Mouse (Mus musculus) heart, embryonic 15.5 days (tissue): ENCODE results near the gene Fbxo21. TPM values are rescaled to one million over a fixed set of nuclear protein-coding genes. Genes with fewer than 3 reads are reported as not detected.
A peak's percentile ranks its signal among the peaks of the same experiment; 100 is the strongest.

Experiments
- ATAC-seq: fragments of 200-750 bp; cut with Nextera tagmentation; replicated peaks from 2 replicates; pipeline ENCODE4 v1.8.0; 2017; ENCODE audit warnings: low read depth, moderate TSS enrichment; ENCODE audit not compliant: insufficient number of reproducible peaks, insufficient read depth, low FRiP score
- H3K27ac ChIP-seq: fragments of 300-500 bp; sonication (generic); 2 replicates; pipeline ENCODE4 v1.5.1; 2015; ENCODE audit warnings: mild to moderate bottlenecking, inconsistent platforms
- H3K27me3 ChIP-seq: fragments of 300-500 bp; sonication (generic); 2 replicates; pipeline ENCODE4 v1.6.1; 2015; ENCODE audit warnings: inconsistent platforms
- H3K36me3 ChIP-seq: fragments of 300-500 bp; sonication (generic); 2 replicates; pipeline ENCODE4 v1.6.1; 2015; ENCODE audit warnings: mild to moderate bottlenecking, inconsistent platforms
- H3K4me1 ChIP-seq: fragments of 300-500 bp; sonication (generic); replicated peaks from 2 replicates; pipeline ENCODE4 v1.6.1; 2015; ENCODE audit warnings: inconsistent platforms
- H3K4me2 ChIP-seq: fragments of 300-500 bp; sonication (generic); 2 replicates; pipeline ENCODE4 v1.6.1; 2015; ENCODE audit warnings: inconsistent platforms, mild to moderate bottlenecking, moderate library complexity
- H3K4me3 ChIP-seq: fragments of 300-500 bp; sonication (generic); 2 replicates; pipeline ENCODE4 v1.5.1; 2015; ENCODE audit warnings: mild to moderate bottlenecking, inconsistent platforms
- H3K9ac ChIP-seq: fragments of 300-500 bp; sonication (generic); 2 replicates; pipeline ENCODE4 v1.6.1; 2015; ENCODE audit warnings: mild to moderate bottlenecking, inconsistent platforms
- H3K9me3 ChIP-seq: fragments of 300-500 bp; sonication (generic); replicated peaks from 2 replicates; pipeline ENCODE4 v1.6.1; 2016; ENCODE audit warnings: inconsistent platforms
- WGBS: fragments of 180-500 bp; shearing (Covaris S2); methylation state at CpG from one replicate; pipeline ENCODE4 v1.1.7; 2015; ENCODE audit warnings: mixed read lengths; 5-methylcytosine and 5-hydroxymethylcytosine counted together
- polyA plus RNA-seq: library from polyadenylated mRNA; unstranded; fragments of >200 nt; fragmentation: Nextera tagmentation; extraction: Ambion mirVana; gene quantifications from 2 replicates; pipeline ENCODE4 v1.2.1, GENCODE M21; 2015

Fbxo21 gene
- polyA plus RNA-seq, 1 experiment from 2014 or later = 44.8 TPM

GRCm38 (mm10) chr5:117954429-117954828, 22.1 kb upstream of the Fbxo21 start:
- H3K4me2 ChIP-seq = no peak overlapping the region
- H3K4me3 ChIP-seq = no peak overlapping the region
- peaks cover 4% of the 10 kb centered on the region; the same call in 1 of the 2 replicates for H3K27me3 ChIP-seq
- H3K9me3 ChIP-seq = no peaks in the 10 kb centered on the region
- no peaks in the 10 kb centered on the region for H3K36me3 ChIP-seq
- 0 out of 2 replicates have a peak, but pooled peaks cover 2% of the 10 kb centered on the region for H3K4me1 ChIP-seq
- no peak for ATAC-seq
- H3K27ac ChIP-seq = no peak overlapping the region
- no peak overlapping the region for H3K9ac ChIP-seq
- 79% methylated on average over 1 of the region's 1 CpGs for WGBS

DNA sequence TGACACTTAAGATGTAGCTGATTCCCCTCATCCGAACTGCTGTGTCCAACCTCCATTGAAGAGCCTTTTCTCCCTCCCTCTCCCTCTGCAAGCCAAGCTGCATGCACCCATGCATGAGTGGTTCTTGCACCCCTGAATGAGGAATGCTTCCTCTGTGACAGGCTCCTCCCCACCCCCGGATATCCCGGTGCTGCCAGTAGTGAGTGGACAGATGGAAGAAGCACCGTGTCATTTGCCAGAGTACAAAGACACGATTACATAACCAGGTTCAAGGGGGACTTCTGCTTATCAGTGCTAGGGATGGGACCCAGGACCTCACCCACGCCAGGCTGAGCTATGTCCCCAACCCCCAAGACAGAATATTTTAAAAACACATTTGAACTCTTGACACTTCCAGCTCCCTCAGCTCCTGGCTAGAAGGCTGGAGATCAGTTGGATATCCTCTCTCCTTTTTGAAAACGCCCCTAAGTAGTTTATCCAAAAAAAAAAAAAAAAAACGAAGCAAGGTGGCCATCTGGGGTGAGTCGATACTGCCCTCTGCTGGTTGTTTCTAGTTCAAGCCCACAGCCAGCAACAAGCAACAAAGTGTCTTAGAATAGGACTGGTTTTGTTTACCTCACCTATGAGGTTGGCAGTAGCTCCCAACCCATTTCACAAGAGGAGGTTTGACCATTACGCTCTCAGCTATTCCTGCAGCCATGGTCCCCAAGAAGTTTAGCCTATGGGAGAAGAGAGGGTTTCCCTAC, 20.7 kb upstream of the Fbxo21 start:
- H3K4me2 ChIP-seq = no peak overlapping the region
- H3K27ac ChIP-seq = no peak overlapping the region
- peaks cover 4% of the 10 kb centered on the region; the same call in 1 of the 2 replicates for H3K27me3 ChIP-seq
- no peak overlapping the region for H3K9ac ChIP-seq
- H3K4me3 ChIP-seq = no peak overlapping the region
- 28% methylated on average over 10 of the region's 10 CpGs for WGBS
- no peaks in the 10 kb centered on the region for H3K9me3 ChIP-seq
- H3K36me3 ChIP-seq = no peaks in the 10 kb centered on the region
- H3K4me1 ChIP-seq = 0 out of 2 replicates have a peak, but pooled peaks cover 2% of the 10 kb centered on the region
- ATAC-seq = no peak

- Histone ChIP-seq H3K36me3 (no peaks in the 10 kb centered on the region), H3K4me3 (no peak overlapping the region), H3K4me1 (peaks cover 10% of the 10 kb centered on the region), H3K27ac (no peak overlapping the region), H3K9ac (no peak overlapping the region), H3K9me3 (no peaks in the 10 kb centered on the region), H3K27me3 (no peaks in the 10 kb centered on the region), H3K4me2 (0 out of 2 replicates have a peak overlapping the region, but pooled peaks have one; percentile 0)
- WGBS = 24% methylated on average over 9 of the region's 9 CpGs
- ATAC-seq = no peak
These were observed 11.8 kb upstream of the Fbxo21 start for GRCm38 (mm10) chr5:117964750-117965149.

DNA sequence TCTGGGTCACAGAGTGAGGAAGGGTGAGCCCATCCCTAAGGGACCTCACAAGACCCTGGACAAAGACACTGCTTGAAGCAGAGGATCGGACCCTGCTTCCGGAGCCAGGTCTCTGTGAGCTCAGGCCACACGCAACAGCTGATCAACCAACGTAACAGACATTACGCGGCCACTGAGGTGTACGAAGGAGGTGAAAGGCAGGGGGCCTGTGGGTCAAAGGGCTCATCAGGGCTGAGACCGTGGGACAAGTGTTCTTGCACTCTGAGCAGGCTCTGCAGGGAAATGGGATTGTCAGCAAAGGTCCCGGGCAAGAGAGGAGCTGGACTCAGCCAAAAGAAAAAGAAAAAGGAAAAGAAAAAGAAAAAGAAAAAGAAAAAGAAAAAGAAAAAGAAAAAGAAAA, 9.6 kb upstream of the Fbxo21 start:
- Histone ChIP-seq H3K9me3 (no peaks in the 10 kb centered on the region), H3K4me2 (no peak overlapping the region), H3K27ac (no peak overlapping the region), H3K9ac (no peak overlapping the region), H3K4me3 (no peak overlapping the region), H3K27me3 (no peaks in the 10 kb centered on the region), H3K36me3 (no peaks in the 10 kb centered on the region), H3K4me1 (peaks cover 10% of the 10 kb centered on the region)
- WGBS = 75% methylated on average over 9 of the region's 9 CpGs
- no peak for ATAC-seq

DNA sequence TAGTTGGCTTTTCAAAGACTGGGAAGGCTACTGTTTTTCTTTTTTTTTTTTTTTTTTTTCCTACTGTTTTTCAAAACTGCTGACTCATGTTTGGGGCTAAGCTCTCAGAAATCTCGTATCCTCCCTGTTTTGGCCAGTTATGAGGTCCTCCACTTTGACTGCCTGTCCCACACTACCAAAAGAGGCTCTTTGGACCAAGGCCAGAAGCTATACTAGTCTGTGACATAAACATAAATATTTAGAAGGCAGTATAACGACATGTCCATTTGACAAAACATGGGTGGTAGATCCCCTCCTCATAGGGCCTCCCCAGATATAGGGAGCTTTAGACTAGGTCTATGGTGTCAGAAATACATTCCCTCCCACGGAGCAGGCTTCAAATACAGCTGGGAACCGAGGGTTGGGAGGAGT, 8.9 kb upstream of the Fbxo21 start:
- ATAC-seq = no peak
- Histone ChIP-seq H3K9ac (no peak overlapping the region), H3K27me3 (no peaks in the 10 kb centered on the region), H3K27ac (no peak overlapping the region), H3K4me2 (no peak overlapping the region), H3K36me3 (no peaks in the 10 kb centered on the region), H3K9me3 (no peaks in the 10 kb centered on the region), H3K4me3 (no peak overlapping the region), H3K4me1 (peaks cover 10% of the 10 kb centered on the region)
- WGBS = 47% methylated on average over 4 of the region's 4 CpGs

- H3K27ac ChIP-seq = no peak overlapping the region
- no peak overlapping the region for H3K4me3 ChIP-seq
- WGBS = 86% methylated on average over 10 of the region's 10 CpGs
- H3K9me3 ChIP-seq = no peaks in the 10 kb centered on the region
- no peaks in the 10 kb centered on the region for H3K36me3 ChIP-seq
- H3K27me3 ChIP-seq = no peaks in the 10 kb centered on the region
- H3K4me2 ChIP-seq = no peak overlapping the region
- H3K4me1 ChIP-seq = peaks cover 5% of the 10 kb centered on the region
- ATAC-seq = no peak
- no peak overlapping the region for H3K9ac ChIP-seq
These were observed 6.7 kb upstream of the Fbxo21 start for GRCm38 (mm10) chr5:117969681-117970427.

GRCm38 (mm10) chr5:117976263-117976656, 270 bp upstream of the Fbxo21 start:
- Histone ChIP-seq H3K27me3 (no peaks in the 10 kb centered on the region), H3K9ac (peak overlapping the region; percentile 93; the same call in 1 of the 2 replicates), H3K9me3 (no peaks in the 10 kb centered on the region), H3K27ac (no peak overlapping the region), H3K4me1 (peaks cover 17% of the 10 kb centered on the region), H3K4me3 (peak overlapping the region; percentile 95), H3K4me2 (peak overlapping the region; percentile 87), H3K36me3 (no peaks in the 10 kb centered on the region)
- no peak for ATAC-seq
- 21% methylated on average over 19 of the region's 19 CpGs for WGBS

- peak overlapping the region; percentile 87 for H3K4me2 ChIP-seq
- no peaks in the 10 kb centered on the region for H3K9me3 ChIP-seq
- peak overlapping the region; percentile 93 for H3K9ac ChIP-seq
- peaks cover 4% of the 10 kb centered on the region; the same call in 1 of the 2 replicates for H3K36me3 ChIP-seq
- 16% methylated on average over 30 of the region's 30 CpGs for WGBS
- peak overlapping the region; percentile 95 for H3K4me3 ChIP-seq
- H3K27ac ChIP-seq = peak overlapping the region; percentile 86; the same call in 1 of the 2 replicates
- no peak for ATAC-seq
- H3K27me3 ChIP-seq = no peaks in the 10 kb centered on the region
- H3K4me1 ChIP-seq = peaks cover 17% of the 10 kb centered on the region
These were observed 1.1 kb downstream of the Fbxo21 start for GRCm38 (mm10) chr5:117977501-117978158.

DNA sequence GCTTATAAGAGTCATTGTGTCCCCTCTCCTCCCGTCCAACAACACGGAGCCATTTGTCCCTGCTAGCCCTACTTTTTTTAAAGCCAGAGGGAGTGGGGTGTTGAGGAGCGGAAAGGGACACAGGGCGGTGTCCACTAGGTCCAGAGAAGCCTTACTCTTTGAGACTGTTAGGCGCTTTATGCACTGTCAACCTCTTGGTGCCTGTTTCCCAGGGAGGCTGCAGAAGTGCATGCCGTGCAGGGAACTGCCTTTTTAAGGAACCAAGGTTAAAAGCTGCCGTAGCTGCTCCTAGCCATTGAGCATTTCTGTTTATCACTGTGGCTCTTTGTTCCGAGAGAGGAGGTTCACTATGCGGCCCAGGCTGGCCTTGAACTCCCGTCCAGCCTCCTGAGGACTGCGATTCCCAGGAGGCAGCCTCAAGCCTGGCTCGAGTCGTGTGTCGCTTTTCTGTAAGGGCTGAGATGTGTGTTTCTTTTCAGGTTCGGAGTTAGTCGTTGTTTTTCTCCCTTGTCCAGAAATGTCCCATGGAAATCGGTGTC, 1.7 kb downstream of the Fbxo21 start:
- Histone ChIP-seq H3K27me3 (no peaks in the 10 kb centered on the region), H3K9me3 (no peaks in the 10 kb centered on the region), H3K27ac (no peak overlapping the region), H3K36me3 (peaks cover 10% of the 10 kb centered on the region), H3K4me3 (peak overlapping the region; percentile 95), H3K4me1 (peaks cover 17% of the 10 kb centered on the region), H3K9ac (peak overlapping the region; percentile 93), H3K4me2 (peak overlapping the region; percentile 87)
- no peak for ATAC-seq
- WGBS = 61% methylated on average over 17 of the region's 17 CpGs

DNA sequence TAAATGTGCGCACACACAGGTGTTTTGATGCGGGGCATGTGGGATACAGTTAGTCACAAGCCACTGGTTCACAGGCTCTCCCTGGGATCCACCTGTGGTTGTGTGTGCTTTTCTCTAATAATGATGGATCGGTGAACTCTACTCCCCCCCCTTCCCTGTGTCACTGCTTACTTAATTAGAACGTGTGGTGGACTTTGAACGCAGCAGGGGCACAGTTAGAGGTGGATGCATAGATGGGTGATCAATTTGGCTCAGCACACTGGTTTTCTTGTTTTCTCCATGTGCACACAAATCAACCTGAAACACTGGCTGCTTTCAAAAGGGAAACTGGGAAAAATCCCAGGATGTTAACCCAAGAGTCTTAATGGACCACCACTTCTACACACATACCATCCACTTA, 2.6 kb downstream of the Fbxo21 start:
- H3K36me3 ChIP-seq = peaks cover 15% of the 10 kb centered on the region
- no peaks in the 10 kb centered on the region for H3K9me3 ChIP-seq
- no peak for ATAC-seq
- no peak overlapping the region for H3K4me3 ChIP-seq
- no peak overlapping the region for H3K27ac ChIP-seq
- no peak overlapping the region for H3K4me2 ChIP-seq
- 90% methylated on average over 5 of the region's 5 CpGs for WGBS
- H3K4me1 ChIP-seq = peaks cover 17% of the 10 kb centered on the region
- no peaks in the 10 kb centered on the region for H3K27me3 ChIP-seq
- H3K9ac ChIP-seq = no peak overlapping the region

GRCm38 (mm10) chr5:117980921-117981320, 4.4 kb downstream of the Fbxo21 start:
- H3K4me2 ChIP-seq = no peak overlapping the region
- 83% methylated on average over 8 of the region's 8 CpGs for WGBS
- no peak overlapping the region for H3K4me3 ChIP-seq
- no peak for ATAC-seq
- no peaks in the 10 kb centered on the region for H3K27me3 ChIP-seq
- H3K9me3 ChIP-seq = no peaks in the 10 kb centered on the region
- H3K36me3 ChIP-seq = peaks cover 22% of the 10 kb centered on the region
- H3K9ac ChIP-seq = no peak overlapping the region
- H3K27ac ChIP-seq = no peak overlapping the region
- H3K4me1 ChIP-seq = peaks cover 17% of the 10 kb centered on the region
